Mouse (Mus musculus): ENCODE results near the gene Pde1b.

Gene Pde1b

DNA sequence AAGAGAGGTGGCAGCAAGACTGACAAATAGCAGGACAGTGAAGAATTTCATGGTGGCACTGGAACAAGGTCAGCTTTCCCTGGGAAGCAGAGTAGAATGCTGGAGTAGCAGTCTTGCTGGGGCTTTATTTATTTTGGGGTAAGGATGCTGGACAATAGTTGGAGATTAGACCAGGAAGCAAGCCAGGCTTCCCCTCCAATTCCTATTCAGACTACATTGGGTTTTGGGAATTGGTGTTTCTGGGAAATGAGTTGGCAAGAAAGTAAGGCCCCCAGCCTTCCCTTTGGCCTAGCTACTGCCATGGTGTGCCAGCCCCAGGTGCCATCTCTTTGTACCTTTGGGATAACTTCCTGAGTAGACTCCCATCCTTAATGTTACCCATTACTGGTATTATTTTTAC, 62.1 kb downstream of the Pde1b start, which contains the start of gene Glycam1:
Gene Glycam1 (minus strand): TSS at position 101 of the 400 bp plus-strand sequence.
- no peak for DNase-seq

Measured in thymus, postnatal 14 days (tissue).